Mouse (Mus musculus) adrenal gland, adult 18-20 months (tissue): ENCODE measurements around the gene Gm12695. TPM values are rescaled to one million over a fixed set of nuclear protein-coding genes. Genes with fewer than 3 reads are reported as not detected.
A peak's percentile ranks its signal among the peaks of the same experiment; 100 is the strongest.

Source experiments
- DNase-seq, 2 experiments: peaks; one replicate each; pipeline ENCODE4 v3.0.0; 2021 to 2022; ENCODE audit warnings: low spot score in 2 of 2
- total RNA-seq, 2 experiments: library from RNA; stranded (reverse); gene quantifications; 1 replicate in 1 of 2; 2 replicates in 1 of 2; pipeline ENCODE4 v1.2.3; 2021

Gm12695 gene
- total RNA-seq, 2 experiments from 2014 or later: not detected

DNA sequence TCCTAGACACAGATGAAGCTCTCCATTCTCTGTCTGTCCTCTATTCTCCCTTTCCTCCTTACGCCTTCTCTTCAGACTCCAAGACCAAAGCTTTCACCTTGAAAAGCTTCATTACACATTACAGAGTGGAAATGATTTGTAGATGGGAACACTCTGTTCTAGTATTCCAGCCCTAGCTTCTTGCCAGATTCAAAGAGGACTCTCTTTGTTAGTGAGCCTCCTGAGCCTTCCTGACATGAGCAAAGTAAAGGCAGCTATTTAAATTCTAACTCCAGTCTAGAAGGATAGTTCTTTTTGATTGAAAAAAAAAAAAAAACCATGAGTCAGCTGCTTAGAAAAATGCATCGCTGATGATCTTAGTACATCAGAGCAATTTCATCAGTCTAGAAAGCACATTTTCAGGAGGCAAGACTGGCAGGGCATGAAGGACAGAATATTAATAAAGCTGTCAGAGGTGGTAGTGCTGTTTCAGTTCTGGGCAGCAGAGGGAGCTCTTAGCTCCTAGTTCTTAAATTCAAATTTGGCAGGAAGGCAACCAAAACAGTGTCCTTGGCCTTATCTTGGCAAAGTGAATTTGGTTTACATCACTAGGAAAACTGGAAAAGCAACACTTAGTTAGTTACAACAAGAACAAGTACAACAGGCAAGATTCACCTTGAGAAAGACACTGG lies 79.6 kb downstream of the Gm12695 start:
- DNase-seq: peak; percentile 43 to 50

DNA sequence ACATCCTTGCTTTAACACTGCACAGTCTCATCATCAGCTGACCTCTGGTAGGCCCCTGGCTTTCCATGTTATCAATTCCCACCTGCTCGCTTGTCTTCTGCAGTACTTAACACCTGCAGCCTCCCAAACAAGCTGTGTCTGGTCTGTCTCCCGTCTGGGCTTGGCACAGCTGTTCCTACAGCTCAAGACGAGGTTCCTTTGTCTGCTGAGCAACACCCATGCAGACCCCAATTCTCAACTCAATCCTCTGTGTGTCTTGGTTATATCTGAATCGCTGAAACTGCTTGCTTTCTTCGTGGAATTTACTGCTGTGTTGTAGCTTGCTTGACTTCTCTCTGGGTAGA lies 86.8 kb downstream of the Gm12695 start:
- DNase-seq: no peak

- no peak for DNase-seq
These were observed 87.3 kb downstream of the Gm12695 start for GRCm38 (mm10) chr4:96697511-96698217.

GRCm38 (mm10) chr4:96696614-96697360 lies 88.2 kb downstream of the Gm12695 start:
- peak; percentile 10 to 25 for DNase-seq

GRCm38 (mm10) chr4:96687358-96687803 lies 97.6 kb downstream of the Gm12695 start:
- DNase-seq: no peak

- DNase-seq: no peak
These were observed 101.5 kb downstream of the Gm12695 start for GRCm38 (mm10) chr4:96683474-96683873.

- DNase-seq: no peak
These were observed 104.0 kb downstream of the Gm12695 start for GRCm38 (mm10) chr4:96680966-96681365.

DNA sequence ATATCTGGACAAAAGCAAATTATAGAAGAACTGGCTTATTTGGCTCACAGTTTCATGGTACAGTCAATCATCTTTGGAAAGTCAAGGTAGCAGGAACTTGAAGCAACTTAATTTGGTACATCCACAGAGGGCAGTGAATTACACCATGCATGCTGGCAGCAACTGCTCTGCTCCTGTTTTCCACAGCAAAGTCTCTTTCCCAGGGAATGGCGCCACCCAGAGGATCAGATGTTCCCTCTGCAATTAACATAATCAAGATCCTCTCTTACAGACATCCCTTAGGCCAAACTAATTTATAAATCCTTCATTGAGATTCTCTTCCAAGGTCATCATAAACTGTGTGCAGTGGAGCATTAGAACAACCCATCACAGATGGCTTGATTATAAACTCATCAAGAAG lies 104.8 kb downstream of the Gm12695 start:
- peak in 1 of 2 experiments; percentile 4 for DNase-seq

Other genes with a start within 250 kb of the Gm12695 start
- 1 to 10 TPM; 4.4 to 6.0 TPM for gene Cyp2j6, start 231.5 kb downstream of the Gm12695 start, total RNA-seq
- 1 to 10 TPM; 1.3 to 2.2 TPM for gene Cyp2j9, start 193.6 kb downstream of the Gm12695 start, total RNA-seq
- gene Cyp2j5, start 121.0 kb downstream of the Gm12695 start, total RNA-seq: under 1 TPM in 1 of 2 experiments, not detected in 1; 0.50 TPM